Mouse (Mus musculus) heart, adult 11 months (tissue): ENCODE results near the gene ccdc198.
A peak's percentile ranks its signal among the peaks of the same experiment; 100 is the strongest.
"Not testable (repeated sequence)": the region's sequence is repeated elsewhere in the genome, so short reads cannot be mapped to it uniquely, and the experiment has no call there.

Experiments used
- DNase-seq: peaks from one replicate; pipeline ENCODE4 v3.0.0; 2022

The ccdc198 gene

GRCm38 (mm10) chr14:49245126-49245714 is at the start of gene ccdc198:
ccdc198 (minus strand) TSS chr14:49245474.
- DNase-seq: peak; percentile 79

- DNase-seq: no peak
Observed at GRCm38 (mm10) chr14:49293802-49294449, 48.7 kb upstream of the ccdc198 start.

- DNase-seq: no peak
Observed at GRCm38 (mm10) chr14:49290029-49290745, 44.9 kb upstream of the ccdc198 start.

- no peak for DNase-seq
Observed at GRCm38 (mm10) chr14:49283784-49284655, 38.7 kb upstream of the ccdc198 start.

GRCm38 (mm10) chr14:49278880-49279279 is 33.6 kb upstream of the ccdc198 start:
- no peak for DNase-seq

GRCm38 (mm10) chr14:49278479-49278878 is 33.2 kb upstream of the ccdc198 start:
- not testable (repeated sequence) for DNase-seq

- DNase-seq: no peak
Observed at GRCm38 (mm10) chr14:49277642-49278041, 32.4 kb upstream of the ccdc198 start.

GRCm38 (mm10) chr14:49275376-49275775 is 30.1 kb upstream of the ccdc198 start:
- DNase-seq: no peak

GRCm38 (mm10) chr14:49265286-49266002 is 20.2 kb upstream of the ccdc198 start:
- peak; percentile 55 for DNase-seq

GRCm38 (mm10) chr14:49241522-49241921 is 3.8 kb downstream of the ccdc198 start:
- DNase-seq: peak; percentile 19

- peak; percentile 80 for DNase-seq
Observed at GRCm38 (mm10) chr14:49238206-49238605, 7.1 kb downstream of the ccdc198 start.

- peak; percentile 85 for DNase-seq
Observed at GRCm38 (mm10) chr14:49234788-49235515, 10.3 kb downstream of the ccdc198 start.

GRCm38 (mm10) chr14:49231845-49232244 is 13.4 kb downstream of the ccdc198 start:
- DNase-seq: peak; percentile 76

- peak; percentile 55 for DNase-seq
Observed at GRCm38 (mm10) chr14:49226986-49227385, 18.3 kb downstream of the ccdc198 start.

GRCm38 (mm10) chr14:49226471-49226870 is 18.8 kb downstream of the ccdc198 start:
- DNase-seq: peak; percentile 59

- peak; percentile 16 for DNase-seq
Observed at GRCm38 (mm10) chr14:49221771-49222170, 23.5 kb downstream of the ccdc198 start.

GRCm38 (mm10) chr14:49219466-49220022 is 25.7 kb downstream of the ccdc198 start:
- peak; percentile 66 for DNase-seq

GRCm38 (mm10) chr14:49218677-49219076 is 26.6 kb downstream of the ccdc198 start:
- DNase-seq: no peak

- not testable (repeated sequence) for DNase-seq
Observed at GRCm38 (mm10) chr14:49210215-49210614, 35.1 kb downstream of the ccdc198 start.

GRCm38 (mm10) chr14:49201073-49201778 is 44.0 kb downstream of the ccdc198 start:
- no peak for DNase-seq
